Mouse (Mus musculus): Measurements from ENCODE around the gene Tbccd1. TPM values are rescaled to one million over a fixed set of nuclear protein-coding genes. Genes with fewer than 3 reads are reported as not detected.

Tbccd1 gene
- polyA plus RNA-seq, 1 experiment from 2014 or later = 36.3 TPM

DNA sequence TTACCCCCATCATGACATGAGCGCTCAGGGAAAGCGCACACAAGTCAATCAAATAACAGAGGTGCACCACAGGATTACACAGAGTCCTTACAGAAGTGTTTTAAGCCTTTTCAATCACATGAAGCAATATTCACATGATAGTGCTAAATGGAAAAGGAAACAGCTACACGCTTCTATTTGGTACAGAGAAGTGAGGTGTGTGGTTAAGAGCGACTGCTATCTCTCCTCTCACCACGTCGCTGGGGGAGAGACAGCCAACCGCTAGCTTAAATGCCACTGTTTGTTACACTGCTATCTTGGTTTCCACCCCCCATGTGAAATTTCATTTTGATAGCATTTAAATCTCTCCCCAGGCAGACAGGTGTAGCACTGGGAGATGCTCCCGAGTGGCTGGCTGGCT is 32.2 kb upstream of the Tbccd1 start:
- WGBS = 95% methylated on average over 8 of the region's 8 CpGs
- H3K4me3 ChIP-seq (ENCODE audit: low read depth, low read length) = no peak overlapping the region
- no peaks in the 10 kb centered on the region for H3K36me3 ChIP-seq (ENCODE audit: control insufficient read depth, insufficient read depth, low read length)
- H3K9ac ChIP-seq (ENCODE audit: low read length) = no peak overlapping the region
- H3K27me3 ChIP-seq (ENCODE audit: control insufficient read depth, insufficient read depth, low read length) = no peaks in the 10 kb centered on the region
- no peak overlapping the region for H3K4me2 ChIP-seq
- H3K4me1 ChIP-seq (ENCODE audit: control insufficient read depth, insufficient read depth, low read length) = 0 out of 2 replicates have a peak, but pooled peaks cover 3% of the 10 kb centered on the region
- no peak overlapping the region for H3K27ac ChIP-seq (ENCODE audit: low read depth, low read length)
- DNase-seq (ENCODE audit: low spot score, missing footprints) = no peak
- no peak for ATAC-seq (ENCODE audit: low FRiP score)
- no peaks in the 10 kb centered on the region for H3K9me3 ChIP-seq (ENCODE audit: control insufficient read depth, low read length)

DNA sequence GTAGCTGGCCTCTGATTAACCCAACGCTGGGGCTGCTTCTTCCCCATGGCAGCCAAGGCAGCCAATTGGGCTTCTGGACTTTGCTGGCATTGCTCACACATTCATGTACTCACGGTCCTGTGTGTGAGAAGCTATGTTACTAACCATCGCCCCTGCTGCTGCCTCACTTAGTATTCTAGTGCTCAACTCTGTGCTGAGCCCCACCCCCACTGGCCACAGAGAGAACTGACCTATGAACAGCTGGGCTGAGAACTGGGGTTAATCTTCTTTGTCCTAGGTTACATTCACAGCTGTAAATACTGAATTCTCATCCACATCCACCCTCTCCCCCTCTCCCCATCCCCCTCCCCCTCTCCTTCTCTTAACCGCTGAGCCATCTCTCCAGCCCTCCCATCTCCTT is 31.4 kb upstream of the Tbccd1 start:
- ATAC-seq (ENCODE audit: low FRiP score) = peak; percentile 87
- no peaks in the 10 kb centered on the region for H3K9me3 ChIP-seq (ENCODE audit: control insufficient read depth, low read length)

DNA sequence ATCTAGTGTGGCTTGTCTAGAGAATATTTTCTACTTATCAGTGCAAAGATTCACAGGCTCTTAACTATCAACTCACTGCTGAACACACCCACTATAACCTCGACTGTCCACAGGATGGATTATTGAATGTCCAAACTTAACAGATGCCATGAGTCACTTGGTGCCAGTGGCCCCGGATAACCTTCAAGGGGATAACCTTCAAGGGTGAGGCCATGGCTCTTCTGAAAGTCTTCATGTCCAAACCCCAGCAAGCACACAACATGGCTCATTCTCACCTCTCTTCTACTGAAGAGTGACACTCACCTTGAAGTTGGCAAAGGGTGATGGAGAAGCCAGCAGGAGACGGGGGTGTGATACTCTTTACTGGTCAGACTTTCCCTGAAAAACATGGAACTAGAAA is 29.3 kb upstream of the Tbccd1 start:
- 85% methylated on average over 3 of the region's 3 CpGs for WGBS

More for the DNA sequence above, 31.4 kb upstream of the Tbccd1 start:
- no peak for DNase-seq (ENCODE audit: low spot score, missing footprints)
- Histone ChIP-seq H3K9ac (ENCODE audit: low read length) (no peak overlapping the region), H3K4me1 (ENCODE audit: control insufficient read depth, insufficient read depth, low read length) (0 out of 2 replicates have a peak, but pooled peaks cover 3% of the 10 kb centered on the region), H3K27me3 (ENCODE audit: control insufficient read depth, insufficient read depth, low read length) (no peaks in the 10 kb centered on the region), H3K27ac (ENCODE audit: low read depth, low read length) (no peak overlapping the region), H3K4me3 (ENCODE audit: low read depth, low read length) (no peak overlapping the region), H3K36me3 (ENCODE audit: control insufficient read depth, insufficient read depth, low read length) (no peaks in the 10 kb centered on the region), H3K4me2 (no peak overlapping the region)
- 41% methylated on average over 4 of the region's 4 CpGs for WGBS

DNA sequence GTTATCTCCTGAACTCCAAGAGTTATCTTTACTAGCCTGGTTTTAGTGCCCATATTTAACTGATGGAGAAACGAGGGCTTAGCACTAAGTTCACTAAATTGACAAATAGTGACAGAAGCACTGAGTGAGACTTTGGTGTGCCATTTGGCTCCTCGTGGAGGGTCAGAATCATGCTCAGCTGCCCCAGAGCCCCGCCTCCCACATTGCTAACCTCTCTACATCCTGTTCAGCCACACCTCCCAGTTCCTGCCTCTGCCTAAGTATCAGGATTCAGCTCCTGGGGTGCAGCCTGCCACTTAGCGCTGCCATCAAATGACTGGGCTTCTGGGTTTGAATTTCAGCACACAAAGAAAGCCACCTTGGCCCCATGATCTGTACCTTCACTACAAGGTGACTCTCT is 27.9 kb upstream of the Tbccd1 start:
- H3K4me1 ChIP-seq (ENCODE audit: control insufficient read depth, insufficient read depth, low read length) = peaks cover 10% of the 10 kb centered on the region
- no peak for ATAC-seq (ENCODE audit: low FRiP score)
- 51% methylated on average over 4 of the region's 4 CpGs for WGBS

More for the DNA sequence above, 29.3 kb upstream of the Tbccd1 start:
- Histone ChIP-seq H3K4me2 (no peak overlapping the region), H3K4me3 (ENCODE audit: low read depth, low read length) (no peak overlapping the region), H3K27ac (ENCODE audit: low read depth, low read length) (no peak overlapping the region), H3K4me1 (ENCODE audit: control insufficient read depth, insufficient read depth, low read length) (0 out of 2 replicates have a peak, but pooled peaks cover 3% of the 10 kb centered on the region), H3K27me3 (ENCODE audit: control insufficient read depth, insufficient read depth, low read length) (no peaks in the 10 kb centered on the region), H3K36me3 (ENCODE audit: control insufficient read depth, insufficient read depth, low read length) (no peaks in the 10 kb centered on the region), H3K9ac (ENCODE audit: low read length) (no peak overlapping the region), H3K9me3 (ENCODE audit: control insufficient read depth, low read length) (no peaks in the 10 kb centered on the region)
- DNase-seq (ENCODE audit: low spot score, missing footprints) (no peak), ATAC-seq (ENCODE audit: low FRiP score) (no peak)

DNA sequence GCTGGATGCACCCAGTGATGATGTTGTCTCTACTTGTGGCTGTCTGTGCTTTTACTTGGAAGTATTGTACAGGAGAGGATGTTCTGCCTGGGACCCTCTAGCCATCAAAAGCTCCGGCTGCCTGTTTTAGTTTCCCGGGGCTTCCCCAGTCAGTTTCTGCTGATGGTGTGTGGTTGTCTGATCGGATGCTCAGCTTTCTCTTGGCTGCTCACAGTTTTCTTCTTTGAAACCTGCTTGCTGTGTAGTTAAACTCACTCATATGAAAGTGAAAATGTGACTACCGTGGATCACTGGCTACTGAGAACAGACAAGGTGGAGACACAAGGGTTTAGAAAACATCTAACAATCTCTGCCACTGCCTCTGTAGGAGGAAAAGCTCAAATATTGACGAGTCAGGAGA is 26.0 kb upstream of the Tbccd1 start:
- Histone ChIP-seq H3K27me3 (ENCODE audit: control insufficient read depth, insufficient read depth, low read length) (no peaks in the 10 kb centered on the region), H3K4me2 (no peak overlapping the region), H3K9ac (ENCODE audit: low read length) (no peak overlapping the region), H3K27ac (ENCODE audit: low read depth, low read length) (no peak overlapping the region), H3K4me3 (ENCODE audit: low read depth, low read length) (no peak overlapping the region), H3K4me1 (ENCODE audit: control insufficient read depth, insufficient read depth, low read length) (peaks cover 7% of the 10 kb centered on the region), H3K9me3 (ENCODE audit: control insufficient read depth, low read length) (no peaks in the 10 kb centered on the region), H3K36me3 (ENCODE audit: control insufficient read depth, insufficient read depth, low read length) (no peaks in the 10 kb centered on the region)
- no peak for DNase-seq (ENCODE audit: low spot score, missing footprints)
- no peak for ATAC-seq (ENCODE audit: low FRiP score)
- WGBS = 80% methylated on average over 5 of the region's 5 CpGs

More for the DNA sequence above, 27.9 kb upstream of the Tbccd1 start:
- Histone ChIP-seq H3K4me2 (no peak overlapping the region), H3K9me3 (ENCODE audit: control insufficient read depth, low read length) (no peaks in the 10 kb centered on the region), H3K36me3 (ENCODE audit: control insufficient read depth, insufficient read depth, low read length) (no peaks in the 10 kb centered on the region), H3K9ac (ENCODE audit: low read length) (no peak overlapping the region), H3K27me3 (ENCODE audit: control insufficient read depth, insufficient read depth, low read length) (no peaks in the 10 kb centered on the region), H3K27ac (ENCODE audit: low read depth, low read length) (no peak overlapping the region), H3K4me3 (ENCODE audit: low read depth, low read length) (no peak overlapping the region)
- DNase-seq (ENCODE audit: low spot score, missing footprints) = no peak

DNA sequence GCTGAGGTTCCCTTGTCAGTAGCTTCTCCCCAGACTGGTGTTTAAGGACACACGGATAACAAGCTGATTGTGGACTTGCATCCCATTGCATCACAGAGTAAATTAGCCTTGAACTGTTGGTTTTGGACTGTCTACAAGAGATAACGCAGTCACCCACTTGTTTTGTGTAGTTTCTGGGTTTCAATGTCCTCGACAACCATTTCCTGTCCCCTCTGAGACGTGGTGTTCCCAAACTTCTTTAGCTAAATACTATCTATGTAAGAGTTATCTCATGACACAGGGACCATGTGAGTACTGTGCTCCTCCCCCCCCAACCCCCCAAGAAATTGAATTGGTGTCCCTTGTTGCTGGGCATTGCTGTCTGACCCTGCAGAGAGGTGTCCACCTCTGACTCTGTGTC is 24.0 kb upstream of the Tbccd1 start:
- Histone ChIP-seq H3K36me3 (ENCODE audit: control insufficient read depth, insufficient read depth, low read length) (no peaks in the 10 kb centered on the region), H3K27me3 (ENCODE audit: control insufficient read depth, insufficient read depth, low read length) (no peaks in the 10 kb centered on the region), H3K27ac (ENCODE audit: low read depth, low read length) (no peak overlapping the region), H3K4me1 (ENCODE audit: control insufficient read depth, insufficient read depth, low read length) (peaks cover 7% of the 10 kb centered on the region), H3K4me3 (ENCODE audit: low read depth, low read length) (no peak overlapping the region), H3K9me3 (ENCODE audit: control insufficient read depth, low read length) (no peaks in the 10 kb centered on the region), H3K9ac (ENCODE audit: low read length) (no peak overlapping the region), H3K4me2 (no peak overlapping the region)
- 75% methylated on average over 4 of the region's 4 CpGs for WGBS
- ATAC-seq (ENCODE audit: low FRiP score) = no peak
- DNase-seq (ENCODE audit: low spot score, missing footprints) = no peak

DNA sequence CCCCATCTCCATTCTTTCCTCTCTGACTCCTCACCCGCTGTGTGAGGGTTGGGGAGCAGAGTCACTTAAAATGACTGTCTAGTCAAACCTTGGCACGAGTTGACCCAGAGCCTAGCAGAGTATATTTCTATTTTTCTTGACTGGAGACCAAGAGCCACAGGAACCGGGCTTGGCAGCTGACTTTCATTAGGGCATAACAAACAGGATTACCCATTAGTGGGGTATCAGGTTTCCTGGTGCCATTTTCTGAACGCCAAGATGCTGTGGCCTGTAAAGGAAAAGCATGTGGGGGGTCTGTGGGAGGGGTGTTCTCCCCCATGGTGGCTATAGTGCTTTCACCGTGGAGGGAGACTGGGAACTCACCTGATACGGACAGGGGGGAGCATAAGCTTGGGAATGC is 23.4 kb upstream of the Tbccd1 start:
- ATAC-seq (ENCODE audit: low FRiP score) = no peak
- H3K36me3 ChIP-seq (ENCODE audit: control insufficient read depth, insufficient read depth, low read length) = no peaks in the 10 kb centered on the region
- WGBS = 8% methylated on average over 6 of the region's 6 CpGs
- H3K27ac ChIP-seq (ENCODE audit: low read depth, low read length) = no peak overlapping the region
- H3K4me3 ChIP-seq (ENCODE audit: low read depth, low read length) = no peak overlapping the region
- no peaks in the 10 kb centered on the region for H3K9me3 ChIP-seq (ENCODE audit: control insufficient read depth, low read length)
- peaks cover 7% of the 10 kb centered on the region for H3K4me1 ChIP-seq (ENCODE audit: control insufficient read depth, insufficient read depth, low read length)
- H3K4me2 ChIP-seq = no peak overlapping the region
- DNase-seq (ENCODE audit: low spot score, missing footprints) = no peak
- H3K9ac ChIP-seq (ENCODE audit: low read length) = no peak overlapping the region
- no peaks in the 10 kb centered on the region for H3K27me3 ChIP-seq (ENCODE audit: control insufficient read depth, insufficient read depth, low read length)

DNA sequence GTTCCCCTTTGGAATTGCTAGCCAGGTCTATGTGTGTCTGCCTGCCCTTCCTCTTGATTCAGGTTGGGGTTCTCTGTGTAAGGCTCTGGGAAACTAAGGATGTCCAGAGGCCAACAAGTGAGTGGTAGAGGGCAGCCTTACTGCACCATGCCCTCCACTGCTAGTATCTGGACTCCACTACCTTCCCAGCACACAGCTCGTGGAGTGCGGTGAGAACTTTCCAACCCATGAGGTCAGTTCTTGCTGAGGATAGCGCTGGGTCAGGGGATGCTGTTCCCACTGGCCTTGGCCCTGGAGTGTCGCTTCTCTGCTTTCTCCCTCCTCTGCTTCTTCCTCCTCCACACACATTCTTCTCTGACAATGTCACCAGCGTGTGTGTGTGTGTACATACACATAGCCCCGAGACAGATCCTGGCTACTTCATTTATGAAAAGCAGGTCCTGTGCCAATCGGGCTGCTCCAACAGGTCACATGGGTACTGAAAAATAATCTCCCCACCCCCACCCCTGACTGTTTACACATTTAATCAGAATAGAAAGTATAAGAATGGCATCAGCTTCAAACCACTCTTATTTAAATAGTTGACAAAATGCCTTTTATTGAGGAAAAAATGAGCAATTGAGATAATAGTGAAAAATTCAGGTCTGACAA is 22.6 kb upstream of the Tbccd1 start:
- Histone ChIP-seq H3K27ac (ENCODE audit: low read depth, low read length) (no peak overlapping the region), H3K9ac (ENCODE audit: low read length) (no peak overlapping the region), H3K4me3 (ENCODE audit: low read depth, low read length) (no peak overlapping the region), H3K27me3 (ENCODE audit: control insufficient read depth, insufficient read depth, low read length) (no peaks in the 10 kb centered on the region), H3K9me3 (ENCODE audit: control insufficient read depth, low read length) (no peaks in the 10 kb centered on the region), H3K36me3 (ENCODE audit: control insufficient read depth, insufficient read depth, low read length) (no peaks in the 10 kb centered on the region), H3K4me2 (no peak overlapping the region), H3K4me1 (ENCODE audit: control insufficient read depth, insufficient read depth, low read length) (peaks cover 7% of the 10 kb centered on the region)
- DNase-seq (ENCODE audit: low spot score, missing footprints) = no peak
- 61% methylated on average over 7 of the region's 7 CpGs for WGBS
- no peak for ATAC-seq (ENCODE audit: low FRiP score)

DNA sequence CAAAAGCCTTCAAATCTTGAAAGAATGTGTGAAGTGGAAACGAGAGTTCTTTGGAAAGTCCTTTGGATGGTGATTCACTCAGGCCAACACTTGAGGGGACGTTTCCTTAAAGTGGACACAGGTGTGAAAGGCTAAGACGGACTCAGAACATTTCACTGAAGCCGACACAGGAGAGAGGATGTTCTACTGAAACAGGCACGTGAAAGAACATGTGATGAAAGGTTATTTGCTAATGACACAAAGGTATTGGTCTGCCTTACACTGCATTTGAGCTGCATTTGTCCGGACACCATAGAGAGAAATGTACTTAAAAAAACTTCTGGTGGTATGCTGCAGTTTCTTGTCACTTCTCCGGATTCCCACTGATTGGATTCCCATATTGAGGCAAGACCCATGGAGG is 21.2 kb upstream of the Tbccd1 start:
- H3K9me3 ChIP-seq (ENCODE audit: control insufficient read depth, low read length) = no peaks in the 10 kb centered on the region
- 80% methylated on average over 7 of the region's 7 CpGs for WGBS
- no peaks in the 10 kb centered on the region for H3K27me3 ChIP-seq (ENCODE audit: control insufficient read depth, insufficient read depth, low read length)
- H3K4me2 ChIP-seq = no peak overlapping the region
- no peak overlapping the region for H3K9ac ChIP-seq (ENCODE audit: low read length)
- no peak overlapping the region for H3K27ac ChIP-seq (ENCODE audit: low read depth, low read length)
- DNase-seq (ENCODE audit: low spot score, missing footprints) (no peak), ATAC-seq (ENCODE audit: low FRiP score) (no peak)
- H3K36me3 ChIP-seq (ENCODE audit: control insufficient read depth, insufficient read depth, low read length) = no peaks in the 10 kb centered on the region
- no peak overlapping the region for H3K4me3 ChIP-seq (ENCODE audit: low read depth, low read length)
- H3K4me1 ChIP-seq (ENCODE audit: control insufficient read depth, insufficient read depth, low read length) = peaks cover 7% of the 10 kb centered on the region

Data from midbrain, embryonic 11.5 days (tissue).